Mouse (Mus musculus) neural tube, embryonic 12.5 days (tissue): Measurements from ENCODE around the gene Dedd. TPM values are rescaled to one million over a fixed set of nuclear protein-coding genes. Genes with fewer than 3 reads are reported as not detected.
"Not testable (repeated sequence)": the region's sequence is repeated elsewhere in the genome, so short reads cannot be mapped to it uniquely, and the experiment has no call there.

ENCODE experiments used
- ATAC-seq: fragments of 200-750 bp; cut with Nextera tagmentation; 2 replicates; pipeline ENCODE4 v1.8.0; 2017; ENCODE audit warnings: low read depth, mild to moderate bottlenecking, moderate TSS enrichment, moderate library complexity; ENCODE audit not compliant: low FRiP score
- H3K27ac ChIP-seq: fragments of 300-500 bp; sonication (generic); 2 replicates; pipeline ENCODE4 v1.5.1; 2016
- H3K27me3 ChIP-seq: fragments of 300-500 bp; sonication (generic); replicated peaks from 2 replicates; pipeline ENCODE4 v1.6.1; 2016; ENCODE audit warnings: mild to moderate bottlenecking
- H3K36me3 ChIP-seq: fragments of 300-500 bp; sonication (generic); 2 replicates; pipeline ENCODE4 v1.6.1; 2016; ENCODE audit warnings: mild to moderate bottlenecking
- H3K4me1 ChIP-seq: fragments of 300-500 bp; sonication (generic); 2 replicates; pipeline ENCODE4 v1.6.1; 2016
- H3K4me2 ChIP-seq: fragments of 300-500 bp; sonication (generic); replicated peaks from 2 replicates; pipeline ENCODE4 v1.6.1; 2016; ENCODE audit warnings: mild to moderate bottlenecking
- H3K4me3 ChIP-seq: fragments of 300-500 bp; sonication (generic); 2 replicates; pipeline ENCODE4 v1.5.1; 2016
- H3K9ac ChIP-seq: fragments of 300-500 bp; sonication (generic); 2 replicates; pipeline ENCODE4 v1.6.1; 2016; ENCODE audit warnings: mild to moderate bottlenecking
- H3K9me3 ChIP-seq: fragments of 300-500 bp; sonication (generic); 2 replicates; pipeline ENCODE4 v1.6.1; 2016; ENCODE audit warnings: mild to moderate bottlenecking
- WGBS: fragments of 180-500 bp; shearing (Covaris S2); methylation state at CpG from one replicate; pipeline ENCODE4 v1.1.7; 2016; 5-methylcytosine and 5-hydroxymethylcytosine counted together
- polyA plus RNA-seq: library from polyadenylated mRNA; unstranded; fragments of >200 nt; fragmentation: Nextera tagmentation; extraction: Ambion mirVana; gene quantifications from 2 replicates; pipeline ENCODE4 v1.2.1, GENCODE M21; 2016

Gene Dedd
- polyA plus RNA-seq, 1 experiment from 2014 or later: 57.3 TPM

DNA sequence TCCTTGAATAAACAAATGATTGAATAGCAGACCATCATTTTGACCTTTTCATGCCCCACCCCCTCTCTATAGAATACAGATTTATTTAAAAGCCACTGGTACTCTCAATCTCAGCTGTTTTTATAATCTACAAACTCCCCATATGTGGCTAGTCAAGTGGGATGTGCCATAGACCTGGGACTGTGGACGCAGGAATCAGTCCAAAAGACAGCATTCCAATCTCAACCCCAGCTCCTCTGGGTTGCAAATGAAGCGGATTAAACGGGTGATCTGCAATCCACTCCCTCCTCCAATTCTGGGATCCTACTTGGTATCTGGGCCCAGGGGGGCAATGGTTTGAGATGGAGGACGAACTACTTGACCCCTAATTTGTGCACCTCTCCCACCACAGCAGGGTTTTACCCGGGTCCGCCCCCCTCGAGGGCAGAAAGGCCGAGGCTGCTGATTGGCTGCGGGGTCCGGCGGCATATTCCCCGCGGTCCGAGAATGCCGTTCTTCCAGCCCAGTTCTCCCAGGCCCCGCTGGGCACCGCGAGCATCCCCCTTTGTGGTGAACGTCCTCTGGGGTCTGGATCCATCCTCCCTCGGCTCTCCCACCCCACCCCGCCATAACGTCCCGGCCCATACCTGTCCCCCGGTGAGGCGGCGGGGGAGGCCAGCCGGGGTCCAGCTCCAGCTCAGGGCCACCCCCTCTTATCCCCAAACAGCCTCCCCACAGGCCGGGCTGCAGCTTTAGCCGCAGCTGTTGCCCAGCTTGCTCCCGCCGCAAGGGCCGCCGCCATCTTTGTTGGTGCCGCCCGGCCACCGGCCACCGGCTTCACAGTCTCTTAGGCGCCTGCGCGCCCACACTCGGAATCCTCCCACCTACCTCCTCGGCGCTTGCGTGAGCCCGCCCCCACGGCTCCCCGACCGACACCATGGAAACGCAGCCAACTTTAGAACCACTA lies 41.5 kb upstream of the Dedd start, which contains the start of gene Usp21:
Usp21 (minus strand) TSS at position 856 of the 946 bp plus-strand sequence.
- H3K36me3 ChIP-seq: peaks cover 47% of the 10 kb centered on the region
- ATAC-seq: peak; percentile 93
- peak within 1 kb of the TSS; percentile 93 for H3K4me3 ChIP-seq
- H3K27ac ChIP-seq: peak within 1 kb of the TSS; percentile 92
- peak within 1 kb of the TSS; percentile 63 for H3K4me2 ChIP-seq
- H3K4me1 ChIP-seq: peaks cover 16% of the 10 kb centered on the region
- H3K9ac ChIP-seq: peak within 1 kb of the TSS; percentile 93
- H3K27me3 ChIP-seq: no peaks in the 10 kb centered on the region
- no peaks in the 10 kb centered on the region for H3K9me3 ChIP-seq
- under 1% methylated on average over 49 of the region's 49 CpGs for WGBS

DNA sequence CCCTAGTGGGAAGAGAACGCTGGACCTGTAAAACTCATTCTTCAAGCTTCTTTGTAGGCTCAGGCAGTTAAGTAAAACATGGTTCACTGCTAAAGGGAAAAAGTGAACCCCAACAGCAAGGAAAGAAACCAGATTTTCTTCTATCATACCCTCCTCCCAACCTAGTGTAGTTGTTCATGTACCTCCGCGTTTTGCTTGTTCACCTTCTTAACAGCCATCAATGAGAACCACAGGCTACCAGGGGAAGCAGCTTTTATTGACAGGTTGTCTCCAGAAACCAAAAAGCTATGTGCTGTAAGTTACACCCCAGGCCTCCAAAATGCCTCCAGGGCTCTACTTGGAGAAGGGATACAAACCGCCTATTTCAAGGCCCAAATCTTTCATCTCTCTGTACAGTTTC lies 40.6 kb upstream of the Dedd start:
- peaks cover 17% of the 10 kb centered on the region for H3K4me1 ChIP-seq
- no peak overlapping the region for H3K27ac ChIP-seq
- no peak overlapping the region; the same call in 1 of the 2 replicates for H3K4me3 ChIP-seq
- no peaks in the 10 kb centered on the region for H3K9me3 ChIP-seq
- H3K27me3 ChIP-seq: no peaks in the 10 kb centered on the region
- no peak for ATAC-seq
- WGBS: 68% methylated on average over 4 of the region's 4 CpGs
- peaks cover 42% of the 10 kb centered on the region for H3K36me3 ChIP-seq
- H3K4me2 ChIP-seq: peak overlapping the region; percentile 63
- H3K9ac ChIP-seq: no peak overlapping the region

GRCm38 (mm10) chr1:171293351-171293750 lies 35.6 kb upstream of the Dedd start:
- no peak overlapping the region for H3K27ac ChIP-seq
- WGBS: 89% methylated on average over 3 of the region's 3 CpGs
- peaks cover 7% of the 10 kb centered on the region for H3K4me1 ChIP-seq
- peaks cover 11% of the 10 kb centered on the region for H3K36me3 ChIP-seq
- no peak overlapping the region; the same call in 1 of the 2 replicates for H3K4me3 ChIP-seq
- no peak overlapping the region; the same call in 1 of the 2 replicates for H3K9ac ChIP-seq
- H3K9me3 ChIP-seq: no peaks in the 10 kb centered on the region
- H3K4me2 ChIP-seq: peak overlapping the region; percentile 83
- no peaks in the 10 kb centered on the region for H3K27me3 ChIP-seq
- ATAC-seq: no peak

- WGBS: 39% methylated on average over 5 of the region's 5 CpGs
Measured at GRCm38 (mm10) chr1:171293906-171294297, 35.0 kb upstream of the Dedd start.

DNA sequence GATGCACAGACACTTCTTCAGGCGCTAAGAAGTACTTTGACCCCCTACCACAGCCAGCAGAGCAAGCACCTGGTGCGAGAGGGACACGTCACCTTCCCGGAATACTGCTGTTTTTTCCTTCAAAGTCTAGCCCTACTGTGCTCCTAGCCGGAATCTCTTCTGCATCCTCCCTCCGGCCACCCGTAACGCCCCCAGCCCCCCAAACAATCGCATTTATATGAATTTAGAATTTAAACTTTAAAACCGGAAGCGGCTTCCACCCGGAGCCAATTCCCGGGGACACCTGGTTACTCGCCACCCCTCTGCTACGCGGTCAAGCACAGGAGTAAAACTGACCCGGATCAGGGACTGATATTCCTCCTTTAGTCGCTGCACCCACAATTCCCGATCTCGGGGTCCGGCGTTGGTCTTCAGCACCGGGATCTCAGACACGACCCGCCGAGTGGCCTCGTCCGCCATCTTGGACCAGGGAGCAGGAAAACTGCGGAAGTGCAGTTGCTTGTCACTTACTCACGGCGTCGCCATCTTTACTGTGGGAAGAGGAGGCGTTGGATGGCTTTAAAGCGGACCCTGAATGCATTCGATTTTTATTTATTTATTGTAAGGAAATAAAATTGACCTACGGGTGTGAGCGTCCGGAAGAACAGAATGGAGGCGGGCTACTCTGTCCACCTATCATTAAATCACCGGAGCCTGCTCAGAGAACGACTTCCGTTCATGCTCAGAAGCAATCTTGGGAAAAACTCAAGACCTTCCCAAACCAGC lies 34.5 kb upstream of the Dedd start, which contains the start of gene Ufc1:
Ufc1 (minus strand) TSS at position 727 of the 765 bp plus-strand sequence.
- Histone ChIP-seq H3K4me3 (peak within 1 kb of the TSS; percentile 61), H3K4me1 (peaks cover 6% of the 10 kb centered on the region; the same call in 1 of the 2 replicates), H3K4me2 (peak within 1 kb of the TSS; percentile 83), H3K9ac (peak within 1 kb of the TSS; percentile 74), H3K27me3 (no peaks in the 10 kb centered on the region; the same call in 1 of the 2 replicates), H3K9me3 (no peaks in the 10 kb centered on the region), H3K27ac (peak within 1 kb of the TSS; percentile 72; the same call in 1 of the 2 replicates), H3K36me3 (peaks cover 5% of the 10 kb centered on the region)
- under 1% methylated on average over 42 of the region's 42 CpGs for WGBS
- ATAC-seq: peak; percentile 87

More at GRCm38 (mm10) chr1:171293906-171294297, 35.0 kb upstream of the Dedd start:
- 0 out of 2 replicates have a peak, but pooled peaks have one; percentile 23 for ATAC-seq
- H3K27ac ChIP-seq: no peak overlapping the region
- H3K4me1 ChIP-seq: peaks cover 6% of the 10 kb centered on the region; the same call in 1 of the 2 replicates
- H3K4me3 ChIP-seq: peak overlapping the region; percentile 61
- H3K36me3 ChIP-seq: peaks cover 11% of the 10 kb centered on the region
- H3K9me3 ChIP-seq: no peaks in the 10 kb centered on the region
- peak overlapping the region; percentile 83 for H3K4me2 ChIP-seq
- H3K9ac ChIP-seq: peak overlapping the region; percentile 74
- no peaks in the 10 kb centered on the region; the same call in 1 of the 2 replicates for H3K27me3 ChIP-seq

DNA sequence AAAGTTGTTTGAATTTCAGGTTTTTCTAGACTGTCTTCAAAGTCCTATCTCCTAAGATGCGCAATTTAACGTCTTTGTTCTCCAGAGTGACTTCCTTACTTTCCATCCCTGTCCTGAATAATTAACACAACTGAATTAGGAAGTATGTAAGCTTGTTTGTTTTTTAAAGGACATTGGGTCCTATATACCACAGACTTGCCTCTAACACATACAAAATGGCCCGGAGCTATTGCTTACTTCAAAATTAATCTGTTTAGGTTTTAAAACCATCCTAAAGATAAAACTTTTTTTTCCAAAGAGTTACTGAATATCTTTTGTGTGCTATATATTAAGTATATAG lies 33.9 kb upstream of the Dedd start:
- peaks cover under 1% of the 10 kb centered on the region; the same call in 1 of the 2 replicates for H3K36me3 ChIP-seq
- WGBS: 15% methylated on average over 3 of the region's 3 CpGs
- H3K27ac ChIP-seq: peak overlapping the region; percentile 72; the same call in 1 of the 2 replicates
- no peaks in the 10 kb centered on the region; the same call in 1 of the 2 replicates for H3K27me3 ChIP-seq
- peak overlapping the region; percentile 61 for H3K4me3 ChIP-seq
- H3K4me1 ChIP-seq: peaks cover 6% of the 10 kb centered on the region; the same call in 1 of the 2 replicates
- peak; percentile 8; the same call in 1 of the 2 replicates for ATAC-seq
- H3K4me2 ChIP-seq: peak overlapping the region; percentile 83
- H3K9ac ChIP-seq: peak overlapping the region; percentile 74
- H3K9me3 ChIP-seq: no peaks in the 10 kb centered on the region

DNA sequence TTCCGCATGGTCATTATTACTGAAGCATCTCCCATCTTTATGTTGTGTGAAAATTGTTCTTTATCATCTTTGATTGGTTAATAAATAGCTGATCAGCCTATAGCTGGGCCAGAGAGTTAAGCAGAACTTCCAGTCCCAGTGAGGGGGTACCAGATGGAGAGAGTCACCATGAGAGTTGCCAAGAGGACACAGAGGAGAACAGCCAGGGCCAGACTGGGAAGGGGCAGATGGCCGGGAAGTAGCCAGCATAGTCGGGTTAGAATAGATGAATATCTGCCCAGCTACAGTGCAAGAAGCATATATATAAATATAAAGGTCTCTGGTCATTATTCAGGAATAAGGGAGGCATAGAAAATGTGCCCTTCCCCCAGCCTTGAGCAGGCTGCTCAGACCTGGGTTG lies 30.7 kb upstream of the Dedd start:
- 67% methylated on average over 3 of the region's 3 CpGs for WGBS
- Histone ChIP-seq H3K4me1 (peaks cover 6% of the 10 kb centered on the region; the same call in 1 of the 2 replicates), H3K4me2 (no peak overlapping the region), H3K27ac (no peak overlapping the region), H3K36me3 (no peaks in the 10 kb centered on the region), H3K27me3 (no peaks in the 10 kb centered on the region; the same call in 1 of the 2 replicates), H3K9ac (no peak overlapping the region), H3K4me3 (no peak overlapping the region), H3K9me3 (no peaks in the 10 kb centered on the region)
- ATAC-seq: no peak

DNA sequence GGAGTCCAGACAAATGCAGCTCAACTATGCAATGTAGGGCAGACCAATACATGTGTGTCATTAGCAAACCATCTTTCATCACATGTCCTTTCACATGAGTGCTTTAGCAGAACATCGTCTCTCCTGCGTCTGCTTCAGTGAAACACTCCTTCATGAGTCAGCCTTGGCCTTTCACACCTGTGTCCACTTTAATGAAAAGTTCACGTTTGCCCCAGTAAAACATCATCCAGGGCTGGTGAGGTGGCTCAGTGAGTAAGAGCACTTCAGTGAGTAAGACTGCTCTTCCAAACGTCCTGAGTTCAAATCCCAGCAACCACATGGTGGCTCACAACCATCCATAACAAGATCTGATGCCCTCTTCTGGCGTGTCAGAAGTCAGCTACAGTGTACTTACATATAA lies 22.8 kb upstream of the Dedd start:
- not testable (repeated sequence) for H3K4me2 ChIP-seq, ATAC-seq, H3K27ac ChIP-seq, H3K4me3 ChIP-seq, H3K9me3 ChIP-seq, H3K4me1 ChIP-seq, H3K36me3 ChIP-seq, H3K27me3 ChIP-seq, H3K9ac ChIP-seq
- WGBS: 78% methylated on average over 5 of the region's 5 CpGs

- Histone ChIP-seq H3K27ac (no peak overlapping the region), H3K4me1 (no peaks in the 10 kb centered on the region), H3K4me2 (no peak overlapping the region), H3K9ac (no peak overlapping the region), H3K36me3 (no peaks in the 10 kb centered on the region), H3K4me3 (no peak overlapping the region), H3K9me3 (no peaks in the 10 kb centered on the region), H3K27me3 (no peaks in the 10 kb centered on the region)
- no peak for ATAC-seq
- WGBS: 80% methylated on average over 2 of the region's 2 CpGs
Measured at GRCm38 (mm10) chr1:171309321-171309720, 19.6 kb upstream of the Dedd start.

DNA sequence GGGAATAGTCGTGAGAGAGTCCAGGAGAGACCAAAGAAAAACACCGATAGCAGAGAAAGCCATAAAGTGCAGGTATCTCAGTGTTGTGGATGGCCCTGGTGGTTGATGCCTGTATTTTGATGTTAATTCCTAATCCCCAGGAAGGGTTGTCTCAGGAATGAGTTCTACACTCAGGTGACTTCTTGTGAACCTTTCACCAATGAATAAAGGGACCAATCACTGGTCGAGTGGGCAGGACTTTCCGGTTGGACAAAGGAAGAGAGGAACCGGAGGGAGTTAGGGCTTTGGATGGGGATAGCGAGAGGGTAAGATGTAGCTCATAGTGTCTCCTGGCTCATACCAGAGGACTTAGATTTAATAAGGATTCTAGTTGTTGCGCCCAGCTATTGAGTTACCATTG lies 9.2 kb upstream of the Dedd start:
- 9% methylated on average over 7 of the region's 7 CpGs for WGBS
- no peak for ATAC-seq
- Histone ChIP-seq H3K27me3 (no peaks in the 10 kb centered on the region), H3K27ac (no peak overlapping the region), H3K9ac (no peak overlapping the region), H3K36me3 (no peaks in the 10 kb centered on the region), H3K4me1 (no peaks in the 10 kb centered on the region), H3K4me3 (no peak overlapping the region), H3K4me2 (0 out of 2 replicates have a peak overlapping the region, but pooled peaks have one; percentile 9), H3K9me3 (no peaks in the 10 kb centered on the region)

DNA sequence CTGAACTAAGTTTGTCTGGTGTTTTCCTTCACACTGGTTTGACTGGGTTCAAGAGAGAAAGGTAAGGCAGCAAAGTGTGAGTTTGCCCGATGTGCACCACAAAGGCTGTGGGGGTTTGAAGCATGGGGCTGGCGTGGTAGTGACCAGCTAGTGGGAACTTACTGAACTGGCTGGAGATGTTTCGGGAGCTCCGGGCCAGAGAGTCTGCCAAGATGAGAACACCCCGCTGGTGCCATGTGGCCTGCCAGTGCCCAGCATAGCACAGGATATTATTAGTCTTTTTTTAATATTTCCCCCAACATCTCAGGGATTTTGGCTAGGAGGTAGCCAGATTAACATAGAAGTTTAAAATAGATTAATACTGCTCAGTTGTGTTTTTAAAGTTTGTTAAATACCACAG lies 8.8 kb upstream of the Dedd start:
- Histone ChIP-seq H3K4me2 (0 out of 2 replicates have a peak overlapping the region, but pooled peaks have one; percentile 9), H3K27ac (no peak overlapping the region), H3K27me3 (no peaks in the 10 kb centered on the region), H3K9me3 (no peaks in the 10 kb centered on the region), H3K4me1 (no peaks in the 10 kb centered on the region), H3K4me3 (no peak overlapping the region), H3K9ac (no peak overlapping the region), H3K36me3 (no peaks in the 10 kb centered on the region)
- 23% methylated on average over 5 of the region's 5 CpGs for WGBS
- ATAC-seq: no peak

- no peaks in the 10 kb centered on the region for H3K9me3 ChIP-seq
- H3K4me2 ChIP-seq: no peak overlapping the region
Measured at GRCm38 (mm10) chr1:171321415-171321814, 7.5 kb upstream of the Dedd start.

More at GRCm38 (mm10) chr1:171321415-171321814, 7.5 kb upstream of the Dedd start:
- ATAC-seq: no peak
- Histone ChIP-seq H3K4me3 (no peak overlapping the region), H3K9ac (no peak overlapping the region), H3K36me3 (no peaks in the 10 kb centered on the region), H3K27me3 (no peaks in the 10 kb centered on the region), H3K4me1 (no peaks in the 10 kb centered on the region), H3K27ac (no peak overlapping the region)
